In the genomic region with DNA sequence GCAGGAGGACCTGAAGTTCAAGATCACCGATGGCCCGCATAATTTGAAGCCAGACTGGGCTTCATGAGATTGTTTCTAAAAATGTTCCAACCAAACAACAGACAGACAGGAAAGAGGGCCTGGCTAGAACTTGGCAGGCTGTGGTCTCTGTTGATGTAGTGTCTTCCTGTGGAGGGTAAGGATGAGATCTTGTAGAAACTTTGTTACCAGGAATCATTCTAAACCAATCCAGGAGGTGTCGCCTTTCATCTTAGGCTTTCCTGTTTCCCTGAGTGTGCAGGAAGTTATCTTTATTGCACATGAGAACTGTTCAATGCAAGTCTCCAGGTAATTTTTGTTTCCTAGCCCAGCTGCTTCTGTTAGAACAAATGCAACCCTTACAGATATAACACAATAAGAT, we compare ENCODE assay signal across 27 mouse cellular contexts. TPM values are rescaled to one million over a fixed set of nuclear protein-coding genes. Genes with fewer than 3 reads are reported as not detected.
DNase-seq lines count a peak whose midpoint lies in the region; ATAC-seq and TF ChIP-seq lines count a peak whose summit lies in the region.
"Had no signal": no experiment of that assay in that cellular context is flagged by ENCODE, and none has a peak within 500 bp of the region (broad histone marks: within the 10 kb centered on the region; RNA-seq: fewer than 3 reads in every experiment).

No protein-coding gene starts in this region.

- H3K4me3 ChIP-seq in lung, embryonic 14.5 days (ENCODE audit: low read depth, low read length): no peak overlapping the region
- no peak overlapping the region for H3K4me3 ChIP-seq in lung, adult 2 months (replicated peaks; ENCODE audit: extremely low read depth, low read depth, low read length)
- H3K4me3 ChIP-seq: embryonic facial prominence, embryonic 10.5 days; embryonic facial prominence, embryonic 12.5 days; forebrain, embryonic 13.5 days; forebrain, embryonic 15.5 days had no signal

- TF ChIP-seq CTCF in lung, embryonic 14.5 days (IDR thresholded peaks at IDR 0.05; ENCODE audit: low read depth): no peak
- TF ChIP-seq CTCF in lung, adult 2 months (IDR thresholded peaks at IDR 0.05; ENCODE audit: insufficient read depth, low read length): no peak

- no peak overlapping the region for H3K4me2 ChIP-seq in lung, embryonic 14.5 days
- H3K4me2 ChIP-seq: embryonic facial prominence, embryonic 12.5 days; forebrain, embryonic 13.5 days; forebrain, embryonic 15.5 days had no signal

- DNase-seq in lung, embryonic 14.5 days: peak; percentile 18
- no peak for DNase-seq in lung, adult 2 months
- peak; percentile 48 for DNase-seq in lung, postnatal 10 days
- no peak for DNase-seq in lung, adult 18-20 months
- peak; percentile 69 for DNase-seq in 416B (ENCODE audit: low read depth)
- DNase-seq in gastrocnemius, postnatal 14 days: no peak
- no peak for DNase-seq in layer of hippocampus, adult 18-20 months (ENCODE audit: low spot score in 2 of 2)
- DNase-seq: adrenal gland, adult 8-10 months; adrenal gland, postnatal 25 days; B cell, adult 2 months; cerebellum, adult 11 months; cerebellum, adult 18-20 months; cerebellum, adult 8-10 months; cerebellum, adult 9-11 months; cerebellum, postnatal 14 days; cerebellum, postnatal 36 days; forebrain, postnatal 0 days had no signal

- no peak overlapping the region for H3K27ac ChIP-seq in lung, embryonic 14.5 days (ENCODE audit: low read depth)
- H3K27ac ChIP-seq: embryonic facial prominence, embryonic 10.5 days; embryonic facial prominence, embryonic 12.5 days; forebrain, embryonic 13.5 days; forebrain, embryonic 15.5 days had no signal

- no peaks in the 10 kb centered on the region for H3K27me3 ChIP-seq in lung, embryonic 14.5 days (ENCODE audit: insufficient read depth, low read length)
- H3K27me3 ChIP-seq: CH12.LX; embryonic facial prominence, embryonic 12.5 days; forebrain, embryonic 13.5 days; forebrain, embryonic 15.5 days; Patski had no signal

- H3K9me3 ChIP-seq in lung, embryonic 14.5 days (ENCODE audit: low read depth, low read length): no peaks in the 10 kb centered on the region
- H3K9me3 ChIP-seq: embryonic facial prominence, embryonic 10.5 days; embryonic facial prominence, embryonic 12.5 days; forebrain, embryonic 13.5 days; forebrain, embryonic 15.5 days; G1E had no signal

- 76% methylated on average over 3 of the region's 3 CpGs for WGBS in lung, embryonic 14.5 days
- WGBS in lung, adult 2 months: 33% methylated on average over 3 of the region's 3 CpGs

- H3K4me1 ChIP-seq in lung, embryonic 14.5 days (ENCODE audit: insufficient read depth): no peaks in the 10 kb centered on the region
- peaks cover 5% of the 10 kb centered on the region for H3K4me1 ChIP-seq in lung, adult 2 months (ENCODE audit: control insufficient read depth, insufficient read depth, low read length)
- H3K4me1 ChIP-seq: embryonic facial prominence, embryonic 10.5 days; embryonic facial prominence, embryonic 12.5 days; forebrain, embryonic 13.5 days; forebrain, embryonic 15.5 days had no signal

- 0 out of 2 replicates have a peak, but pooled peaks cover 7% of the 10 kb centered on the region for H3K36me3 ChIP-seq in lung, embryonic 14.5 days (ENCODE audit: insufficient read depth)
- H3K36me3 ChIP-seq: embryonic facial prominence, embryonic 10.5 days; embryonic facial prominence, embryonic 12.5 days; forebrain, embryonic 15.5 days; G1E had no signal

- ATAC-seq in lung, embryonic 14.5 days (ENCODE audit: insufficient read depth): no peak
- ATAC-seq in common myeloid progenitor, adult 5-6 weeks (replicated peaks; ENCODE audit: low read depth, poor library complexity, severe bottlenecking): peak; percentile 57; the same call in 1 of the 2 replicates
- ATAC-seq: activated CD4-positive, CD25-positive, alpha-beta regulatory T cell, adult 4 months; CD4-positive, CD25-positive, alpha-beta regulatory T cell, adult 4 months; forebrain, embryonic 13.5 days; forebrain, embryonic 15.5 days; forebrain, postnatal 0 days; Patski had no signal

- H3K9ac ChIP-seq in lung, embryonic 14.5 days: no peak overlapping the region
- H3K9ac ChIP-seq: embryonic facial prominence, embryonic 12.5 days; forebrain, embryonic 13.5 days; forebrain, embryonic 15.5 days; forebrain, postnatal 0 days had no signal

- TF ChIP-seq POLR2A in lung, adult 2 months (IDR thresholded peaks at IDR 0.05; ENCODE audit: borderline replicate concordance, extremely low read depth, low read depth, low read length): no peak

- intact Hi-C loops in gastrocnemius, postnatal 14 days (cut with DNase I; ENCODE audit: low total_unique reads): loop anchor here (10.0 kb wide), 1 partner anchor 237 kb away; a partner anchor contains a TSS

RNA-seq across cellular contexts. Expression of a gene that starts 30.9 kb away (rescaled TPM):
- 11.6 and 12.6 TPM in 2 replicates for polyA plus RNA-seq in lung, embryonic 14.5 days (2014; fragmentation: Nextera tagmentation; extraction: Ambion mirVana)
- polyA plus RNA-seq in lung, adult 2 months (2012; rRNA removed): 4.3 and 5.9 TPM in 2 replicates
- 7.9 and 9.2 TPM in 2 replicates for total RNA-seq in common myeloid progenitor, adult 5-6 weeks (2017)
- 1 to 10 TPM; 8.0 to 8.1 TPM for total RNA-seq in gastrocnemius, postnatal 14 days (2021)
- total RNA-seq in layer of hippocampus, adult 18-20 months (2021): 1 to 10 TPM; 6.6 to 6.7 TPM

RNA-seq across cellular contexts. Expression of a gene that starts 48.8 kb away (rescaled TPM):
- polyA plus RNA-seq in lung, embryonic 14.5 days (2014; fragmentation: Nextera tagmentation; extraction: Ambion mirVana): 85.3 and 89.8 TPM in 2 replicates
- 124 and 140 TPM in 2 replicates for polyA plus RNA-seq in lung, adult 2 months (2012; rRNA removed)
- 0.23 and 0.63 TPM in 2 replicates for total RNA-seq in common myeloid progenitor, adult 5-6 weeks (2017)
- 1 to 10 TPM in 1 of 2 experiments, under 1 TPM in 1; 0.55 to 1.4 TPM for total RNA-seq in gastrocnemius, postnatal 14 days (2021)
- under 1 TPM; 0.27 to 0.76 TPM for total RNA-seq in layer of hippocampus, adult 18-20 months (2021)
- polyA plus RNA-seq: G1E had no signal

Comparison
In these comparisons a context has a peak if more than half of its experiments do, and no peak if none do; other contexts are left out.
1. DNase-seq: peak in lung, embryonic 14.5 days (single experiment), lung, postnatal 10 days (single experiment) and 416B (single experiment); none in lung, adult 2 months (single experiment), lung, adult 18-20 months (0 of 2), gastrocnemius, postnatal 14 days (single experiment) and layer of hippocampus, adult 18-20 months (0 of 2).